Mouse (Mus musculus) monocyte, adult 5-6 weeks (primary cell): ENCODE measurements around the gene Cpne4. TPM values are rescaled to one million over a fixed set of nuclear protein-coding genes. Genes with fewer than 3 reads are reported as not detected.

ENCODE experiments used
- ATAC-seq: fragments of 153-309, 156-312 bp; replicated peaks from 2 replicates; pipeline ENCODE4 v1.8.0; 2017; ENCODE audit warnings: mild to moderate bottlenecking; ENCODE audit not compliant: low TSS enrichment, insufficient number of reproducible peaks, severe bottlenecking, poor library complexity, low FRiP score
- total RNA-seq: library from RNA; stranded (forward); fragments of 200-1000, 200-491, 200-594 nt; gene quantifications from 3 replicates; pipeline ENCODE4 v1.2.3, GENCODE M21; 2017

Gene Cpne4
- total RNA-seq, 1 experiment from 2014 or later = not detected

- no peak for ATAC-seq
Measured at GRCm38 (mm10) chr9:104845226-104845930, 298.3 kb downstream of the Cpne4 start.

GRCm38 (mm10) chr9:104853701-104854100 lies 306.6 kb downstream of the Cpne4 start:
- ATAC-seq = no peak

GRCm38 (mm10) chr9:104854245-104854921 lies 307.3 kb downstream of the Cpne4 start:
- ATAC-seq = no peak

- ATAC-seq = no peak
Measured at GRCm38 (mm10) chr9:104865830-104866229, 318.7 kb downstream of the Cpne4 start.

GRCm38 (mm10) chr9:104872586-104872985 lies 325.5 kb downstream of the Cpne4 start:
- ATAC-seq = no peak

GRCm38 (mm10) chr9:104874157-104874556 lies 327.1 kb downstream of the Cpne4 start:
- ATAC-seq = no peak

GRCm38 (mm10) chr9:104877014-104877413 lies 329.9 kb downstream of the Cpne4 start:
- ATAC-seq = no peak

- ATAC-seq = no peak
Measured at GRCm38 (mm10) chr9:104878558-104878957, 331.5 kb downstream of the Cpne4 start.

GRCm38 (mm10) chr9:104890517-104890916 lies 343.4 kb downstream of the Cpne4 start:
- no peak for ATAC-seq

GRCm38 (mm10) chr9:104895360-104895759 lies 348.3 kb downstream of the Cpne4 start:
- no peak for ATAC-seq

- ATAC-seq = no peak
Measured at GRCm38 (mm10) chr9:104901118-104901517, 354.0 kb downstream of the Cpne4 start.

- no peak for ATAC-seq
Measured at GRCm38 (mm10) chr9:104901827-104902226, 354.7 kb downstream of the Cpne4 start.

GRCm38 (mm10) chr9:104912686-104913085 lies 365.6 kb downstream of the Cpne4 start:
- no peak for ATAC-seq

- no peak for ATAC-seq
Measured at GRCm38 (mm10) chr9:104913327-104913726, 366.2 kb downstream of the Cpne4 start.

- no peak for ATAC-seq
Measured at GRCm38 (mm10) chr9:104921197-104921596, 374.1 kb downstream of the Cpne4 start.

GRCm38 (mm10) chr9:104922051-104922450 lies 375.0 kb downstream of the Cpne4 start:
- no peak for ATAC-seq

- ATAC-seq = no peak
Measured at GRCm38 (mm10) chr9:104928806-104929205, 381.7 kb downstream of the Cpne4 start.

- no peak for ATAC-seq
Measured at GRCm38 (mm10) chr9:104940389-104940788, 393.3 kb downstream of the Cpne4 start.

- ATAC-seq = no peak
Measured at GRCm38 (mm10) chr9:104950551-104950950, 403.5 kb downstream of the Cpne4 start.

GRCm38 (mm10) chr9:104952176-104952575 lies 405.1 kb downstream of the Cpne4 start:
- no peak for ATAC-seq
